Mouse (Mus musculus) brain, embryonic 14.5 days (tissue): ENCODE results near the gene Tbc1d30.
A peak's percentile ranks its signal among the peaks of the same experiment; 100 is the strongest.

Experiments used
- CTCF ChIP-seq: fragments of 200-500 bp; IDR thresholded peaks from 2 replicates; pipeline ENCODE4 v1.5.1; 2012; ENCODE audit warnings: inconsistent platforms, mild to moderate bottlenecking, moderate library complexity, borderline replicate concordance; ENCODE audit not compliant: insufficient read depth, insufficient read length; ENCODE audit errors: extremely low read depth
- POLR2A ChIP-seq: fragments of 200-500 bp; IDR thresholded peaks from 2 replicates; pipeline ENCODE4 v1.6.1; 2012; ENCODE audit warnings: mild to moderate bottlenecking, inconsistent platforms, borderline replicate concordance; ENCODE audit not compliant: poor library complexity, insufficient read depth, insufficient read length, severe bottlenecking; ENCODE audit errors: extremely low read depth

DNA sequence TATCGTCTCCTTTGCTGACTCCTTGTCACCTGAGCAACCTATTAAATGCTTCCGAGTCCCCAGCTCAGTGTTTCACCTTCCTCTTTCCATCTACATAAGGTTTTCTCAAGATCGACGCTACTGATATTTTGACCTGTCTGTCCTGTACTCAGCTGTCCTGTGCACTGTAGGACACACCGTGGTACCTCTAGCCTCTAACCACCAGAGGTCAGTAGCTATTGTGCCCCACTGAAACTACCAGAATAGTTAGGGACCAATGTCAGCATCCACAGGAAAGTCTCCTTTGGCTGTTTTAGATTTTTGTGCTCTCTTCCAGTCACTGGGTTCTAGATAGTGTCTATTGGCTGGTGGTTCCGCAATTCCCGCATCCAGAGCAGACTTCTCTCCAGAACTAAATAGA, 98.3 kb downstream of the Tbc1d30 start:
- TF ChIP-seq POLR2A: no peak
- TF ChIP-seq CTCF: peak; percentile 28; the same call in 1 of the 2 replicates
